Mouse (Mus musculus) olfactory bulb, adult 2 months (tissue): ENCODE data around the gene Trim54. TPM values are rescaled to one million over a fixed set of nuclear protein-coding genes. Genes with fewer than 3 reads are reported as not detected.

Experiments used
- H3K27ac ChIP-seq: fragments of 200-500 bp; 2 replicates; pipeline ENCODE4 v1.5.1; 2012; ENCODE audit warnings: low read depth, low read length; ENCODE audit not compliant: insufficient read depth
- H3K4me1 ChIP-seq: fragments of 200-500 bp; 2 replicates; pipeline ENCODE4 v1.6.1; 2012; ENCODE audit warnings: low read length; ENCODE audit not compliant: control insufficient read depth, insufficient read depth
- H3K4me3 ChIP-seq: fragments of 200-500 bp; 2 replicates; pipeline ENCODE4 v1.5.1; 2012; ENCODE audit warnings: mild to moderate bottlenecking, low read depth, low read length, moderate library complexity; ENCODE audit not compliant: insufficient read depth
- CTCF ChIP-seq: fragments of 200-500 bp; IDR thresholded peaks from 2 replicates; pipeline ENCODE4 v1.5.1; 2012; ENCODE audit warnings: low read depth, mild to moderate bottlenecking, low read length, moderate library complexity; ENCODE audit not compliant: insufficient read depth
- POLR2A ChIP-seq: fragments of 200-500 bp; IDR thresholded peaks from 2 replicates; pipeline ENCODE4 v1.6.1; 2012; ENCODE audit warnings: mild to moderate bottlenecking, low read depth, low read length, moderate library complexity; ENCODE audit not compliant: insufficient read depth
- WGBS: fragments of 180-500 bp; shearing (Covaris S2); methylation state at CpG from one replicate; pipeline ENCODE4 v1.1.7; 2018; 5-methylcytosine and 5-hydroxymethylcytosine counted together
- polyA plus RNA-seq: library from polyadenylated mRNA; stranded (reverse); fragments of >200 nt; gene quantifications from 2 replicates; pipeline ENCODE4 v1.2.4, GENCODE M21; 2012; ENCODE audit warnings: low replicate concordance; ENCODE audit not compliant: missing spikeins, insufficient read depth, insufficient read length

The Trim54 gene
- polyA plus RNA-seq, 1 experiment: not detected

- WGBS: 46% methylated on average over 12 of the region's 12 CpGs
- TF ChIP-seq CTCF (no peak), POLR2A (no peak)
- Histone ChIP-seq H3K4me1 (peaks cover 12% of the 10 kb centered on the region), H3K27ac (no peak overlapping the region), H3K4me3 (no peak overlapping the region)
Measured at GRCm38 (mm10) chr5:31082935-31083625, 33.4 kb upstream of the Trim54 start.

- peaks cover 12% of the 10 kb centered on the region for H3K4me1 ChIP-seq
- no peak overlapping the region for H3K4me3 ChIP-seq
- WGBS: 11% methylated on average over 8 of the region's 8 CpGs
- TF ChIP-seq POLR2A (no peak), CTCF (no peak)
- no peak overlapping the region for H3K27ac ChIP-seq
Measured at GRCm38 (mm10) chr5:31083949-31084348, 32.6 kb upstream of the Trim54 start.

- Histone ChIP-seq H3K27ac (no peak overlapping the region), H3K4me1 (peaks cover 4% of the 10 kb centered on the region; the same call in 1 of the 2 replicates), H3K4me3 (no peak overlapping the region)
- no peak for TF ChIP-seq POLR2A
- no peak for TF ChIP-seq CTCF
- 69% methylated on average over 7 of the region's 7 CpGs for WGBS
Measured at GRCm38 (mm10) chr5:31086606-31087005, 29.9 kb upstream of the Trim54 start.

- no peak overlapping the region for H3K27ac ChIP-seq
- H3K4me3 ChIP-seq: no peak overlapping the region
- peaks cover 4% of the 10 kb centered on the region; the same call in 1 of the 2 replicates for H3K4me1 ChIP-seq
- TF ChIP-seq CTCF: no peak
- no peak for TF ChIP-seq POLR2A
- 70% methylated on average over 2 of the region's 2 CpGs for WGBS
Measured at GRCm38 (mm10) chr5:31087131-31087530, 29.4 kb upstream of the Trim54 start.

GRCm38 (mm10) chr5:31092231-31092975 lies 24.1 kb upstream of the Trim54 start:
- 6% methylated on average over 53 of the region's 53 CpGs for WGBS
- TF ChIP-seq POLR2A (no peak), CTCF (no peak)
- no peak overlapping the region for H3K27ac ChIP-seq
- H3K4me1 ChIP-seq: peaks cover 39% of the 10 kb centered on the region
- H3K4me3 ChIP-seq: peak overlapping the region; percentile 36

GRCm38 (mm10) chr5:31093151-31094041 lies 23.1 kb upstream of the Trim54 start:
- TF ChIP-seq POLR2A: no peak
- no peak for TF ChIP-seq CTCF
- Histone ChIP-seq H3K27ac (no peak overlapping the region), H3K4me1 (peaks cover 39% of the 10 kb centered on the region), H3K4me3 (peak overlapping the region; percentile 36)
- WGBS: under 1% methylated on average over 54 of the region's 54 CpGs

- WGBS: 3% methylated on average over 29 of the region's 29 CpGs
- Histone ChIP-seq H3K27ac (no peak overlapping the region), H3K4me3 (peak overlapping the region; percentile 32), H3K4me1 (peaks cover 39% of the 10 kb centered on the region)
- TF ChIP-seq CTCF (no peak), POLR2A (no peak)
Measured at GRCm38 (mm10) chr5:31094100-31094798, 22.3 kb upstream of the Trim54 start.
